Mouse (Mus musculus) hindbrain, embryonic 11.5 days (tissue): ENCODE data around the gene Sugp2. TPM values are rescaled to one million over a fixed set of nuclear protein-coding genes. Genes with fewer than 3 reads are reported as not detected.
A peak's percentile ranks its signal among the peaks of the same experiment; 100 is the strongest.

Experiments
- ATAC-seq: fragments of 200-750 bp; cut with Nextera tagmentation; 2 replicates; pipeline ENCODE4 v1.8.0; 2017; ENCODE audit warnings: mild to moderate bottlenecking, moderate TSS enrichment, moderate library complexity; ENCODE audit not compliant: low FRiP score
- DNase-seq: peaks from one replicate; pipeline ENCODE4 v3.0.0-alpha.2; 2015; ENCODE audit warnings: low spot score
- H3K27ac ChIP-seq: fragments of 300-500 bp; sonication (generic); 2 replicates; pipeline ENCODE4 v1.5.1; 2014; ENCODE audit warnings: mild to moderate bottlenecking, low read depth, low read length
- H3K27me3 ChIP-seq: fragments of 300-500 bp; sonication (generic); 2 replicates; pipeline ENCODE4 v1.6.1; 2014; ENCODE audit warnings: mild to moderate bottlenecking, low read length, moderate library complexity, mixed read lengths; ENCODE audit not compliant: control insufficient read depth, insufficient read depth
- H3K36me3 ChIP-seq: fragments of 300-500 bp; sonication (generic); 2 replicates; pipeline ENCODE4 v1.6.1; 2014; ENCODE audit warnings: mild to moderate bottlenecking, low read length, moderate library complexity, mixed read lengths; ENCODE audit not compliant: control insufficient read depth, insufficient read depth
- H3K4me1 ChIP-seq: fragments of 300-500 bp; sonication (generic); replicated peaks from 2 replicates; pipeline ENCODE4 v1.6.1; 2014; ENCODE audit warnings: low read length, mixed read lengths; ENCODE audit not compliant: control insufficient read depth, insufficient read depth
- H3K4me2 ChIP-seq: fragments of 300-500 bp; sonication (generic); replicated peaks from 2 replicates; pipeline ENCODE4 v1.6.1; 2014; ENCODE audit warnings: mild to moderate bottlenecking, low read depth, low read length
- H3K4me3 ChIP-seq: fragments of 300-500 bp; sonication (generic); 2 replicates; pipeline ENCODE4 v1.5.1; 2014; ENCODE audit warnings: low read depth, low read length
- H3K9ac ChIP-seq: fragments of 300-500 bp; sonication (generic); 2 replicates; pipeline ENCODE4 v1.6.1; 2014; ENCODE audit warnings: low read depth, low read length
- H3K9me3 ChIP-seq: fragments of 300-500 bp; sonication (generic); 2 replicates; pipeline ENCODE4 v1.6.1; 2016; ENCODE audit warnings: low read length; ENCODE audit not compliant: control insufficient read depth
- WGBS: fragments of 180-500 bp; shearing (Covaris S2); extraction: QIAGEN DNeasy Blood & Tissue Kit; methylation state at CpG from one replicate; pipeline ENCODE4 v1.1.7; 2014; 5-methylcytosine and 5-hydroxymethylcytosine counted together
- polyA plus RNA-seq: library from polyadenylated mRNA; unstranded; fragments of >200 nt; fragmentation: Nextera tagmentation; extraction: Ambion mirVana; gene quantifications from 2 replicates; pipeline ENCODE4 v1.2.1, GENCODE M21; 2014

Sugp2 gene
- polyA plus RNA-seq, 1 experiment from 2014 or later: 46.8 TPM

DNA sequence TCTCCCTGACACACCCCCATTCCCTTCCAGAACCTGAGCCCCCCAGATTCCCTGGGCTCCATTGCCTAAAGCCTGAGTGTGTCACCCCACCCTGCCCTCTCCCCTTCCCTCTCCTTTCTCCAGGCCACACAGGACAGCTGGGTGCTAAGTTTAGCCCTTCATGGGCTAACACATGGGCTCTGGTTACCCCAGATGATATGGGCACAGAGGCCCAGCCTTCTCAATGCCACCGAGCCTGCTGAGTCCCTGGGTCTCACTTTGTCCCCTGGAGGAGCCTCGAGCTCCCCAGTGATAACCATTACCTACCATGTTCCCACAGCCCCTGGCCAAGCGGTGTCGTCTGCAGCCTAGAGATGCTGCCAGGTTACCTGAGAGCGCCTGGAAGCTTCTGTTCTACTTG is 83.8 kb downstream of the Sugp2 start:
- H3K9ac ChIP-seq: no peak overlapping the region
- peaks cover 8% of the 10 kb centered on the region for H3K4me1 ChIP-seq
- no peaks in the 10 kb centered on the region for H3K9me3 ChIP-seq
- WGBS: 86% methylated on average over 5 of the region's 5 CpGs
- H3K4me2 ChIP-seq: no peak overlapping the region
- H3K4me3 ChIP-seq: no peak overlapping the region
- peaks cover 3% of the 10 kb centered on the region; the same call in 1 of the 2 replicates for H3K36me3 ChIP-seq
- ATAC-seq: no peak
- peak overlapping the region; percentile 8; the same call in 1 of the 2 replicates for H3K27ac ChIP-seq
- DNase-seq: no peak
- H3K27me3 ChIP-seq: 0 out of 2 replicates have a peak, but pooled peaks cover 2% of the 10 kb centered on the region

DNA sequence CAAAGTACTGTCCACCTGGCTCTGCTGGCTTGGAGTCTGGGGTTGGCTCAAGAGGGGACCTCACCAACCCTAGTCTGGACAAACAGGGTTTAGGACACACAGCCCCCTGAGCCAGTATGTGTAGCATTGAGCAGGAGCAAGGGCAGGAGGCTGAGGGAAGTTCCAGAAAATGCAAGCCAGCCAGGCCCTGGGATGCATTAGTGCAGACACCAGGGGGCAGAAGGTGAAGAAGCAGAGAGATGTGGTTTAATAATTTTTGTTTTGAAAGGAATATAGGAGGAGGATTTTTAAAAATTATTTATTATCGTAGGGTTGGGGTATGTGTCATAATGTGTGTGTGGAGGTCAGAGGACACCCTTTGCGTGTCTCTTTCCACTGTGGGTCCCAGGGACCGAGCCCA is 89.7 kb downstream of the Sugp2 start:
- 95% methylated on average over 3 of the region's 3 CpGs for WGBS
- ATAC-seq: no peak
- H3K4me2 ChIP-seq: no peak overlapping the region

DNA sequence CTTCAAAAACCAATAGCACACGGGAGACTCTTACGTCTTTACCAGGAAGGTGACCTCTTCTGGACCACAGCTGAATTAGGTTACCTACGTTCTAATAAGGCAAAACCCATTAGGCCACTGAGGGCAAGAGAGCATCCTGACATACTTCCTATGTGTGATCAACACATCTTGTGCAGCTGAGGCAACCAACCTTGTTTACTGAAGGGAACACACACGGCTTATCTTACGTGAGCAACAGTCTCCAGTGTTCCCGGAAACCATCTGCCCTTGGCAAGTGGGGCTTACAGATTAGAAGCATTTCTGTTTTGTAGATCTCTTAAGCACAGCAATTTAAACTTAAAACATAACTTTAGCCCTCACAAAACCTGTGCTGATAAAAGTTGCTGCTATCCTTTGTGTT is 93.5 kb downstream of the Sugp2 start:
- no peak for DNase-seq
- 97% methylated on average over 6 of the region's 6 CpGs for WGBS
- ATAC-seq: no peak
- H3K9me3 ChIP-seq: no peaks in the 10 kb centered on the region
- H3K4me3 ChIP-seq: no peak overlapping the region
- no peak overlapping the region for H3K9ac ChIP-seq
- H3K27ac ChIP-seq: no peak overlapping the region
- H3K4me1 ChIP-seq: peaks cover 21% of the 10 kb centered on the region
- H3K4me2 ChIP-seq: no peak overlapping the region
- H3K36me3 ChIP-seq: peaks cover 2% of the 10 kb centered on the region; the same call in 1 of the 2 replicates
- peaks cover 5% of the 10 kb centered on the region for H3K27me3 ChIP-seq

More for the DNA sequence above, 89.7 kb downstream of the Sugp2 start:
- Histone ChIP-seq H3K4me3 (no peak overlapping the region), H3K27me3 (0 out of 2 replicates have a peak, but pooled peaks cover 2% of the 10 kb centered on the region), H3K27ac (no peak overlapping the region), H3K36me3 (no peaks in the 10 kb centered on the region), H3K4me1 (peaks cover 1% of the 10 kb centered on the region; the same call in 1 of the 2 replicates), H3K9me3 (no peaks in the 10 kb centered on the region), H3K9ac (no peak overlapping the region)
- DNase-seq: no peak

DNA sequence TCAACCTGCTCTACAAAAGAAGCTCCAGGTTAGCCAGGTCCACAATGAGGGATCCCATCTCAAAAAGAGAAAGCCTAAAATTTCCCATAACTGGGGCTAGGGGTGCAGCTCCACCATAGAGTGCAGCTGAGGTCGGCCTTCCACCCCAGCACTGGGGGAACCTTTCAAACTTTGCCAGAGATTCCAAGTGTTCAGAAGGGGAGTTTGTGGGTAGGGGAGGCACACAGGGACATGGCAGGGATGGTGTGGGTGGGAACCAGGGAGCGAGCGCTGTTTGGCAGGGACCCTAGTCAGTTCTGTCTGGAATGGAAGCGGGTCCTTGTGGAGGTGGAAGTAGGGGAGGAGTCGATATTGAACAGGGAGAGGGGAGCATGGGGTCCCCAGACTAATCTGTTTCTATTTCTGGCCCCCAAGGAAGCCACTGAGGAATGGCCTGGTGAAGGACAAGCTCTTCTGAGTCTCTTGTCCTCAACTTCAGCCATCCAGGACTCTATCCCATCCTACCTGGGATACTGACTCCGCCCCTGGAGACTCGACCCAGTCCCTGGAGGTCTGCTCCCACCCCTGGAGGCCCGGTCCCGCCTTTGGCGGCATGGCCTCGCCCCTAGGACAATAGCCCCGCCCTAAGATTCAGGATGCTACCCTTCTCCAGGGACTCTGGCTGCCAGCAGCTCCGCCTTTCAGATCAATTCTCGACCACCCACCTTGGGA is 95.3 kb downstream of the Sugp2 start, which contains the start of gene Gdf1:
Gdf1 (plus strand) TSS at position 694 of the 711 bp plus-strand sequence.
- Histone ChIP-seq H3K27ac (no peak within 1 kb of the TSS), H3K4me2 (peak within 1 kb of the TSS; percentile 32), H3K9me3 (no peaks in the 10 kb centered on the region), H3K4me1 (peaks cover 21% of the 10 kb centered on the region), H3K9ac (no peak within 1 kb of the TSS; the same call in 1 of the 2 replicates), H3K27me3 (peaks cover 5% of the 10 kb centered on the region), H3K4me3 (0 out of 2 replicates have a peak within 1 kb of the TSS, but pooled peaks have one; percentile 8), H3K36me3 (peaks cover 4% of the 10 kb centered on the region; the same call in 1 of the 2 replicates)
- no peak for DNase-seq
- ATAC-seq: no peak
- 21% methylated on average over 14 of the region's 14 CpGs for WGBS

Other genes starting within 250 kb of the Sugp2 start
- 48.8 and 62.0 TPM in 2 replicates for gene Gatad2a, start 237.8 kb upstream of the Sugp2 start, polyA plus RNA-seq
- 51.1 and 52.1 TPM in 2 replicates for gene Mau2, start 191.5 kb upstream of the Sugp2 start, polyA plus RNA-seq
- 34.5 and 35.4 TPM in 2 replicates for gene Sugp1, start 191.4 kb upstream of the Sugp2 start, polyA plus RNA-seq
- gene Tm6sf2, start 161.3 kb upstream of the Sugp2 start, polyA plus RNA-seq: 0.86 and 1.4 TPM in 2 replicates
- gene Hapln4, start 150.8 kb upstream of the Sugp2 start, polyA plus RNA-seq: 0.22 TPM in 1 of 2 replicates, not detected in the other
- gene Ncan, start 113.4 kb upstream of the Sugp2 start, polyA plus RNA-seq: 71.3 and 74.5 TPM in 2 replicates
- gene Nr2c2ap, start 102.9 kb upstream of the Sugp2 start, polyA plus RNA-seq: 16.7 and 19.2 TPM in 2 replicates
- 10.9 and 14.6 TPM in 2 replicates for gene Rfxank, start 95.1 kb upstream of the Sugp2 start, polyA plus RNA-seq
- gene Borcs8, start 94.7 kb upstream of the Sugp2 start, polyA plus RNA-seq: 48.4 and 49.0 TPM in 2 replicates
- gene Mef2b, start 94.5 kb upstream of the Sugp2 start, polyA plus RNA-seq: 0.28 and 0.32 TPM in 2 replicates
- gene Tmem161a, start 61.9 kb upstream of the Sugp2 start, polyA plus RNA-seq: 22.3 and 24.3 TPM in 2 replicates
- 1.5 and 2.0 TPM in 2 replicates for gene Slc25a42, start 21.9 kb upstream of the Sugp2 start, polyA plus RNA-seq
- gene Armc6, start 240 bp downstream of the Sugp2 start, polyA plus RNA-seq: 34.0 and 37.5 TPM in 2 replicates
- 50.4 and 51.6 TPM in 2 replicates for gene Homer3, start 48.6 kb downstream of the Sugp2 start, polyA plus RNA-seq
- 43.3 and 50.1 TPM in 2 replicates for gene Ddx49, start 68.3 kb downstream of the Sugp2 start, polyA plus RNA-seq
- gene Cope, start 68.3 kb downstream of the Sugp2 start, polyA plus RNA-seq: 268 and 278 TPM in 2 replicates
- 5.7 and 6.2 TPM in 2 replicates for gene Cers1, start 81.5 kb downstream of the Sugp2 start, polyA plus RNA-seq
- 1.3 TPM in 2 replicates for gene Gdf1, start 95.6 kb downstream of the Sugp2 start, polyA plus RNA-seq
- gene Upf1, start 119.1 kb downstream of the Sugp2 start, polyA plus RNA-seq: 21.4 TPM in 2 replicates
- 0.08 and 0.11 TPM in 2 replicates for gene Comp, start 139.3 kb downstream of the Sugp2 start, polyA plus RNA-seq
- gene Crtc1, start 205.4 kb downstream of the Sugp2 start, polyA plus RNA-seq: 13.6 and 14.2 TPM in 2 replicates
- 11.1 and 12.8 TPM in 2 replicates for gene Klhl26, start 242.7 kb downstream of the Sugp2 start, polyA plus RNA-seq